Mouse (Mus musculus) splenic B cell, adult 2 months (primary cell): ENCODE results near the gene Zic1.

ENCODE experiments used
- DNase-seq: peaks from one replicate; pipeline ENCODE4 v3.0.0-alpha.2; 2011; ENCODE audit warnings: low read depth, low spot score
- H3K27me3 ChIP-seq: 2 replicates; pipeline ENCODE4 v1.6.1; 2012; ENCODE audit warnings: mild to moderate bottlenecking, low read length, moderate library complexity, mixed read lengths; ENCODE audit not compliant: control insufficient read depth, poor library complexity, insufficient read depth, severe bottlenecking
- H3K36me3 ChIP-seq: 2 replicates; pipeline ENCODE4 v1.6.1; 2012; ENCODE audit warnings: mild to moderate bottlenecking, low read length, moderate library complexity, mixed read lengths; ENCODE audit not compliant: control insufficient read depth, poor library complexity, insufficient read depth, severe bottlenecking

The Zic1 gene

GRCm38 (mm10) chr9:91387740-91388080, 22.1 kb upstream of the Zic1 start:
- no peak for DNase-seq
- H3K27me3 ChIP-seq = no peaks in the 10 kb centered on the region
- H3K36me3 ChIP-seq = no peaks in the 10 kb centered on the region

- H3K36me3 ChIP-seq = no peaks in the 10 kb centered on the region
- no peak for DNase-seq
- 0 out of 2 replicates have a peak, but pooled peaks cover 1% of the 10 kb centered on the region for H3K27me3 ChIP-seq
Measured at GRCm38 (mm10) chr9:91386891-91387739, 21.5 kb upstream of the Zic1 start.

GRCm38 (mm10) chr9:91386502-91386890, 20.9 kb upstream of the Zic1 start:
- Histone ChIP-seq H3K27me3 (0 out of 2 replicates have a peak, but pooled peaks cover 1% of the 10 kb centered on the region), H3K36me3 (no peaks in the 10 kb centered on the region)
- no peak for DNase-seq

GRCm38 (mm10) chr9:91385561-91386430, 20.2 kb upstream of the Zic1 start:
- no peak for DNase-seq
- Histone ChIP-seq H3K27me3 (0 out of 2 replicates have a peak, but pooled peaks cover 1% of the 10 kb centered on the region), H3K36me3 (no peaks in the 10 kb centered on the region)

GRCm38 (mm10) chr9:91384693-91385560, 19.3 kb upstream of the Zic1 start:
- H3K27me3 ChIP-seq = 0 out of 2 replicates have a peak, but pooled peaks cover 3% of the 10 kb centered on the region
- H3K36me3 ChIP-seq = no peaks in the 10 kb centered on the region
- DNase-seq = no peak

- 0 out of 2 replicates have a peak, but pooled peaks cover 3% of the 10 kb centered on the region for H3K27me3 ChIP-seq
- H3K36me3 ChIP-seq = no peaks in the 10 kb centered on the region
- DNase-seq = no peak
Measured at GRCm38 (mm10) chr9:91384136-91384500, 18.5 kb upstream of the Zic1 start.

GRCm38 (mm10) chr9:91383441-91384135, 18.0 kb upstream of the Zic1 start:
- Histone ChIP-seq H3K27me3 (0 out of 2 replicates have a peak, but pooled peaks cover 3% of the 10 kb centered on the region), H3K36me3 (no peaks in the 10 kb centered on the region)
- DNase-seq = no peak

GRCm38 (mm10) chr9:91382471-91383255, 17.1 kb upstream of the Zic1 start:
- no peak for DNase-seq
- Histone ChIP-seq H3K36me3 (no peaks in the 10 kb centered on the region), H3K27me3 (0 out of 2 replicates have a peak, but pooled peaks cover 3% of the 10 kb centered on the region)

GRCm38 (mm10) chr9:91382111-91382379, 16.4 kb upstream of the Zic1 start:
- Histone ChIP-seq H3K36me3 (no peaks in the 10 kb centered on the region), H3K27me3 (0 out of 2 replicates have a peak, but pooled peaks cover 3% of the 10 kb centered on the region)
- DNase-seq = no peak

- no peak for DNase-seq
- Histone ChIP-seq H3K27me3 (0 out of 2 replicates have a peak, but pooled peaks cover 3% of the 10 kb centered on the region), H3K36me3 (no peaks in the 10 kb centered on the region)
Measured at GRCm38 (mm10) chr9:91381284-91382110, 15.9 kb upstream of the Zic1 start.

GRCm38 (mm10) chr9:91380458-91380914, 14.9 kb upstream of the Zic1 start:
- Histone ChIP-seq H3K27me3 (peaks cover 3% of the 10 kb centered on the region; the same call in 1 of the 2 replicates), H3K36me3 (no peaks in the 10 kb centered on the region)
- no peak for DNase-seq

- H3K36me3 ChIP-seq = no peaks in the 10 kb centered on the region
- DNase-seq = no peak
- peaks cover 3% of the 10 kb centered on the region; the same call in 1 of the 2 replicates for H3K27me3 ChIP-seq
Measured at GRCm38 (mm10) chr9:91379781-91380457, 14.3 kb upstream of the Zic1 start.
